9 mouse cellular contexts compared by ENCODE assay signal in genomic region chr3:84230988-84231387, GRCm38 (mm10). TPM values are rescaled to one million over a fixed set of nuclear protein-coding genes. Genes with fewer than 3 reads are reported as not detected.
A peak's percentile ranks its signal among the peaks of the same experiment; 100 is the strongest.
DNase-seq lines count a peak whose midpoint lies in the region; ATAC-seq and TF ChIP-seq lines count a peak whose summit lies in the region.
"Had no signal": no experiment of that assay in that cellular context is flagged by ENCODE, and none has a peak within 500 bp of the region (broad histone marks: within the 10 kb centered on the region; RNA-seq: fewer than 3 reads in every experiment).

No protein-coding gene starts in this region.

- H3K9ac ChIP-seq in heart, embryonic 15.5 days = no peak overlapping the region
- no peak overlapping the region for H3K9ac ChIP-seq in liver, embryonic 16.5 days (ENCODE audit: low read depth, low read length)
- no peak overlapping the region for H3K9ac ChIP-seq in midbrain, embryonic 14.5 days (replicated peaks; ENCODE audit: low read length)
- H3K9ac ChIP-seq: neural tube, embryonic 13.5 days had no signal

- no peaks in the 10 kb centered on the region for H3K9me3 ChIP-seq in heart, embryonic 15.5 days (replicated peaks)
- no peaks in the 10 kb centered on the region for H3K9me3 ChIP-seq in liver, embryonic 16.5 days (replicated peaks; ENCODE audit: control insufficient read depth, low read length)
- no peaks in the 10 kb centered on the region for H3K9me3 ChIP-seq in midbrain, embryonic 14.5 days (ENCODE audit: control insufficient read depth, low read length)

- no peak overlapping the region for H3K4me3 ChIP-seq in heart, embryonic 15.5 days
- no peak overlapping the region for H3K4me3 ChIP-seq in liver, embryonic 16.5 days (ENCODE audit: low read depth, low read length)
- H3K4me3 ChIP-seq in midbrain, embryonic 14.5 days (replicated peaks; ENCODE audit: low read depth, low read length) = no peak overlapping the region
- no peak overlapping the region for H3K4me3 ChIP-seq in thymus, adult 2 months (ENCODE audit: control insufficient read depth, insufficient read depth, low read length)
- H3K4me3 ChIP-seq: neural tube, embryonic 13.5 days had no signal

- peaks cover 15% of the 10 kb centered on the region for H3K4me1 ChIP-seq in heart, embryonic 15.5 days (replicated peaks)
- peaks cover 29% of the 10 kb centered on the region for H3K4me1 ChIP-seq in liver, embryonic 16.5 days (ENCODE audit: control insufficient read depth, low read depth, low read length)
- peaks cover 16% of the 10 kb centered on the region; the same call in 1 of the 2 replicates for H3K4me1 ChIP-seq in midbrain, embryonic 14.5 days (ENCODE audit: control insufficient read depth, insufficient read depth, low read length)
- peaks cover 6% of the 10 kb centered on the region; the same call in 1 of the 2 replicates for H3K4me1 ChIP-seq in thymus, adult 2 months (replicated peaks; ENCODE audit: control insufficient read depth, insufficient read depth, low read length)

- no peak for TF ChIP-seq CTCF in thymus, adult 2 months (IDR thresholded peaks at IDR 0.05; ENCODE audit: borderline replicate concordance, control insufficient read depth, extremely low read depth, insufficient read depth, low read length, poor library complexity)

- peak; percentile 44 for DNase-seq in embryo, embryonic 10 days (ENCODE audit: low spot score)
- no peak for DNase-seq in embryo, embryonic 11 days
- peak; percentile 28 for DNase-seq in 3134 (ENCODE audit: extremely low read depth, insufficient read length, low spot score)
- DNase-seq in midbrain, embryonic 14.5 days = no peak
- DNase-seq in yolk sac, embryonic 10.5 days (ENCODE audit: low spot score) = no peak
- DNase-seq in thymus, adult 2 months = no peak

- H3K4me2 ChIP-seq in heart, embryonic 15.5 days = no peak overlapping the region
- H3K4me2 ChIP-seq in liver, embryonic 16.5 days (ENCODE audit: low read depth, low read length) = no peak overlapping the region
- H3K4me2 ChIP-seq in midbrain, embryonic 14.5 days (ENCODE audit: low read length) = no peak overlapping the region
- H3K4me2 ChIP-seq: neural tube, embryonic 13.5 days had no signal

- ATAC-seq in heart, embryonic 15.5 days (replicated peaks; ENCODE audit: insufficient number of reproducible peaks, insufficient read depth, low FRiP score, low read depth) = peak; percentile 54
- peak; percentile 46 for ATAC-seq in liver, embryonic 16.5 days (ENCODE audit: low read depth)
- no peak for ATAC-seq in midbrain, embryonic 14.5 days (ENCODE audit: low FRiP score, low TSS enrichment)

- no peaks in the 10 kb centered on the region for H3K27me3 ChIP-seq in heart, embryonic 15.5 days
- no peaks in the 10 kb centered on the region for H3K27me3 ChIP-seq in liver, embryonic 16.5 days (ENCODE audit: control insufficient read depth, insufficient read depth, low read depth, low read length)
- no peaks in the 10 kb centered on the region for H3K27me3 ChIP-seq in midbrain, embryonic 14.5 days (ENCODE audit: control insufficient read depth, insufficient read depth, low read length)
- no peaks in the 10 kb centered on the region for H3K27me3 ChIP-seq in thymus, adult 2 months (ENCODE audit: control insufficient read depth, insufficient read depth, low read length)
- H3K27me3 ChIP-seq: neural tube, embryonic 13.5 days had no signal

- WGBS in heart, embryonic 15.5 days = 18% methylated on average over 3 of the region's 3 CpGs
- 28% methylated on average over 3 of the region's 3 CpGs for WGBS in liver, embryonic 16.5 days (ENCODE audit: insufficient replicate concordance)
- WGBS in midbrain, embryonic 14.5 days = 12% methylated on average over 3 of the region's 3 CpGs
- WGBS in thymus, adult 2 months = 36% methylated on average over 3 of the region's 3 CpGs

- no peak for TF ChIP-seq POLR2A in thymus, adult 2 months (IDR thresholded peaks at IDR 0.05; ENCODE audit: control insufficient read depth, extremely low read depth, insufficient read depth, low read length, poor library complexity)

- peak overlapping the region; percentile 58 for H3K27ac ChIP-seq in heart, embryonic 15.5 days
- no peak overlapping the region for H3K27ac ChIP-seq in liver, embryonic 16.5 days (ENCODE audit: low read length)
- no peak overlapping the region; the same call in 1 of the 2 replicates for H3K27ac ChIP-seq in midbrain, embryonic 14.5 days (replicated peaks; ENCODE audit: low read depth, low read length)
- H3K27ac ChIP-seq in thymus, adult 2 months (ENCODE audit: control insufficient read depth, insufficient read depth, low read length) = no peak overlapping the region
- H3K27ac ChIP-seq: neural tube, embryonic 13.5 days had no signal

- no peaks in the 10 kb centered on the region for H3K36me3 ChIP-seq in heart, embryonic 15.5 days
- no peaks in the 10 kb centered on the region for H3K36me3 ChIP-seq in liver, embryonic 16.5 days (ENCODE audit: control insufficient read depth, insufficient read depth)
- no peaks in the 10 kb centered on the region for H3K36me3 ChIP-seq in midbrain, embryonic 14.5 days (ENCODE audit: control insufficient read depth, insufficient read depth, low read length)
- no peaks in the 10 kb centered on the region for H3K36me3 ChIP-seq in thymus, adult 2 months (ENCODE audit: control insufficient read depth, insufficient read depth, low read length)
- H3K36me3 ChIP-seq: neural tube, embryonic 13.5 days had no signal

RNA-seq across cellular contexts. Expression of gene Gm6525, which starts 57.1 kb away (rescaled TPM):
- polyA plus RNA-seq in heart, embryonic 15.5 days (2015; fragmentation: Nextera tagmentation; extraction: Ambion mirVana) = 0.46 and 0.60 TPM in 2 replicates
- polyA plus RNA-seq in liver, embryonic 16.5 days (2015; fragmentation: Nextera tagmentation; extraction: Ambion mirVana) = 0.27 and 0.37 TPM in 2 replicates
- polyA plus RNA-seq in midbrain, embryonic 14.5 days (2014; fragmentation: Nextera tagmentation; extraction: Ambion mirVana) = 3.1 and 3.2 TPM in 2 replicates
- not detected in 2 replicates for polyA plus RNA-seq in thymus, adult 2 months (2012; rRNA removed)

Comparison
In these comparisons a context has a peak if more than half of its experiments do, and no peak if none do; other contexts are left out.
1. DNase-seq: peak in embryo, embryonic 10 days (single experiment) and 3134 (single experiment); none in embryo, embryonic 11 days (single experiment), midbrain, embryonic 14.5 days (single experiment), yolk sac, embryonic 10.5 days (single experiment) and thymus, adult 2 months (single experiment).